Mouse (Mus musculus) hematopoietic stem cell, adult 5-6 weeks (primary cell): ENCODE data around the gene Tmod1. TPM values are rescaled to one million over a fixed set of nuclear protein-coding genes. Genes with fewer than 3 reads are reported as not detected.

Experiments
- ATAC-seq, 2 experiments: fragments of 125-278 bp in 1 of 2; replicated peaks in 1 of 2; 2 replicates each; pipeline ENCODE4 v1.8.0; 2016 to 2017; ENCODE audit warnings: inconsistent platforms in 2 of 2, mild to moderate bottlenecking in 2 of 2, moderate number of reproducible peaks in 2 of 2, low read depth in 1 of 2, moderate TSS enrichment in 1 of 2; ENCODE audit not compliant: low FRiP score in 2 of 2, poor library complexity in 2 of 2, severe bottlenecking in 2 of 2, insufficient read depth in 1 of 2, low TSS enrichment in 1 of 2
- total RNA-seq: library from RNA; stranded (forward); fragments of 172-1452, 232-1000 nt; gene quantifications from 2 replicates; pipeline ENCODE4 v1.2.3, GENCODE M21; 2017

Tmod1 gene
- total RNA-seq, 1 experiment from 2014 or later, result 0.10 TPM

DNA sequence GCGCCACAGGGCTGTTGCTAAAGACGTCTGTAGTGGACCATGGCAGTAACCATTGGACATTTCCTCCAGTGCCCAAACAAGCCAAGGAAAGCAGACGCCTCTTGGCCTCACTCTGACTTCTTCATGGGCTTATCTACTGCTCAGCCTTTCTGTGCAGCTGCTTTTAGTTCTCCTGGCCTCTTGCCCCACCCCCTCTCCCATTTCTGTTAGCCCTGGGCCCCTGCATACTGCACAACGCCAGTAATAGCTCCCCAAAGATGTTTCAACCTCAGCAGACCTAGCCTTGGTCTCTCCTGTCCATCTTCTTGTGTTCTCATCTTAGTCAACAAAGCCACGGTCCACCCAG lies 3.7 kb downstream of the Tmod1 start:
- no peak for ATAC-seq

DNA sequence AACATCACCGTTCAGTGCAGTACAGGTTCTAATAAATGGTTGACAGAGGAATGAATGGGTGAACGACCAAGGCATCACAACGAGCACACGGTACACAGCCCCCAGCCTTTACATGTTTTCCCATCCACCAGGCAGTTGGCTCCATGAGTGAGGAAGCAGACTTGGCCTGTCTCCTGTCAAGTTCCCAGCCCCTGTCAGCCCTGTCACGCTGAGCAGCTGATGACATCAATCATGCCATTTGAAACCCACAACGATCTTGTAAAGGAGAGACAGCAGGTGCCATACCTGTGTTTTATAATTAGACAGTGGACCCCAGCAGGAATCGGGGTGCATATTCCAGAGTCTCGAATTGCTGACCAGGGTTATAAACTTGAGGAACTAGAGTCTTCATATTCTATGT lies 4.6 kb downstream of the Tmod1 start:
- no peak for ATAC-seq

DNA sequence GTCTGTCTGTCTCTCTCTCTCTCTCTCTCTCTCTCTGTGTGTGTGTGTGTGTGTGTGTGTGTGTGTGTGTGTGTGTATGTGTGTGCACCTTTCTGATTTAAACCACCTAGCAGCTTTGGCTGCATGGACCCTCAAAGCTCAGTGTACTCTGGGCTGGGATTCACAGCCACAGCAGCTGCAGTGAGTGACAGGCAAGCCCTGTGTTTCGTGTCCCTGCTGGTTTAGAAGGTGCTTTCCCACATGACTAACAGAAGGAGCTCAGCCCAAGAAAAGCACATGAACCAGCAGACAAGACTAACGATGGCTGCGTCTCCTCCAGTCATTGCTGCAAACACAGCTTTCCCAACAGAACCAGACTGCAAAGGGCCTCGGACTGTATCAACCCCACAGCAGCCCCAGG lies 9.2 kb downstream of the Tmod1 start:
- ATAC-seq, result no peak

DNA sequence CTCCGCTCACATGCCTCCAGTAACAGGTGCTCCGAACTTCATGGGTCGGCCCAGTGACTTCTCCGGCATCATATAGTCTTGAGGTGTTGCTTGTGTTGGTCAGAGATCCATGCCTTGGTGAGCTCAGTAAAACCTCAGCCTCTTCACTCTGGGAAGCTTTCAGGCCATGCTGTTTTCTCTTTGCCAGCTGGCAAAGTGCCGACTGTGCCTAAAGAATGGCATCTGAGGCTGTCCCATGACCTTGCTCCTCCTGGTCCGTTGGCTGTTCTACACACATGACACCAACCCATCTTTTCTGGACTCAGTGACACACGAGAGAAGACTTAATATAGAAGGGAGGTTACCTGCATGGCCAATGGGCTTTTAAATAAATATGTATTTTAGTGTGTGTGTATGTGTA lies 9.7 kb downstream of the Tmod1 start:
- no peak for ATAC-seq

DNA sequence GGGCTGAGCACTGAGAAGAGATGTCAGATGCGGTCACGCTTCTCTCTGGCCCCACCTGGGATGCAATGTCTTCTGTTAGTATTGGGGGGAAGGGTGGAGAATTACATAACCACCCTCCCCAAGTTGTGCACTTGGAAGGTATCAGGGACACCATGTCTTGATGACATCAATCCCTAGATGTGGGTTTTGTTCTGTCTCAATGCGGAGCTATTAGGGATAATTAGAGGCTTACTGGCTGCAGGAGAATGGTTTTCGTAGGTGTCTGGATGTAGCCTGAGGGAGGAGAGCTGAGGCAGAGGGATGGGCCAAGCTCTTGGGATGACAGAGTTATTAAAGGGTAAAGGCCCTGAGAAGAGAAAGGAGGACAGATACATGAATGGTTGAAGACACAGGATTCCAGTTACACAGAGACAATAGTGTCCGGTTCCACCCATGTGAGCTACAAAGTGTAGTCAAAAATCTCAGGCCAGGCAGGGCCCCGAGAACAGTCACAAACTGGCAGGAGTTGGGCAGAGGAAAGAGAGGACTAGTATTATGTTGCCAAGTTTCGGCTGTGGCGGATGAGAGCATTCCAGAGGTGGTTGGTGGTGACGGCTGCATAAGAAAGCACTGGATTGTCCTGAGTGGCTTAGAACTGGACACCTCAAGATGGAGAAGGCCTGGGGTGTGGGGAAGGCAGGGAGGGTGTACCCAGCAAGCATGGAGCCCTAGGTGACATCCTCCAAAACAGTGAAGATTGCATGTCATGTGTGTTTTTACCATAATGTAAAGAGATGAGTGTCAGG lies 14.8 kb downstream of the Tmod1 start:
- ATAC-seq, result no peak

DNA sequence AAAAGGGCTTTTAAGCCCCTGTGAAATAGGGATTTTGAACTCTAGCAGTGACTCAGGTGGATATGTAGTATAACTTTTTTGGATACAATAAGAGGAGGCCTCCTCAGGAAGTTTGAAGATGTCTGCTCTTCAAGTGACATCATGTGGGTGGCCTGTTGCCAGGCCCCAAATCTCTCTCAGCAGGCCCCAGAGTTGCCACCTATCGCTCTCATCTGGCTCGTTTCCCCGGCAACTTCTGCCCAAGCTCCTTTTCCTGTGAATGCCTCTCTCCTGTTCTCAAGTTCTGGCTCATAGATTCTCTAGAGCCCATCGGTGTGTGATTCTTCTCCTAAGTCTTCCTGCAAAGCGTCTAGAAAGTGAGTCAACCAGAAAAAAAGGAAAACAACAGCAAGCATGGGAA lies 17.4 kb downstream of the Tmod1 start:
- ATAC-seq, result no peak

DNA sequence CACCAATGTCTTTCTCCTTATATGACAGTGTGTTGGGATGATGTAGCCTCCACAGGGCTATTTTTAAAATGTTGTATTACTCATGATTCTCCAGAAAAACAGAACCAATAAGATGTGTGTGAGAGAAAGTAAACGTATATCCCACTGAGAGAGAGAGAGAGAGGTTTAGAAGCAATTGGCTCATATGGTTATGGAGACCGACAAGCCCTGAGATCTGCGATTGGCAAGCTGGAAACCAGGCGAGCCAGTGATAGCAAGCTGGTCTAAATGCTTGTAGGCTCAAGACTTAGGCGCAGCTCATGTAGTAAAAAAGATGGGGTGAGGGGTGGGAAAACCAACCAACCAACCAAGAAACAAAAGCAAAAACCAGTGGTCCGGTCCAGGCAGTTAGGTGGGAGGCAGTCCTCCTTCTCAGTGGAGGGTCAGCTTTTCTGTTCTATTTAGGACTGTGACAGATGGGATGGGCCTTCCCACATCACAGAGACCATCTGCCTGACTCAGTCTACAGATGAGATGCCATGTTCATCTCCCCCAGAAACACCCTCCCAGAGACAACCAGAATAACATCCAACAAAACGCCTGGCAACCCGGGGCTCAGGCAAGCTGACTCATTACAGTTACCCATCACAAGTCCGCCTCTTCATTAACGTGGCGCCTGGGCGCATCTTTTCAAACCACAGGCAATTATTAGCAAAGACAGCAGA lies 22.7 kb downstream of the Tmod1 start:
- no peak for ATAC-seq

DNA sequence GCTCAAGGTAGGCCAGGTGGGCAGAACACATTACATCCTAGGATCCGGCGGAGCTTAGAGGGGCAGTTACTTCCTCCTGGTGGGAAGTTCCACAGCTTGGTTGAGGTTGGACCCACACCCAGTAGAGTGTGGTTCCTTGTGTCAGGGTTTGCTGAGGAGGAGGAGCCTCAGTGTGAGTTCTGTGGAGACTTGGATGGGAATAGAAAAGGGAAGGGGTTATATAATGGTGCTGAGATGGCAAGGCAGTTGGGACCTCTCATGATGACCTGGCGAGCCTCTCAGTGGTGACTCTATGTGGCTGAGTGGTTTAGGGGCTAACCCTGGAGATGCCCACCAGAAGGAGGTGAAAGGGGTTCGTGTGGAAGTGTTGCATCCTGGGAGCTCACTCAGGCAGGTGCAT lies 25.1 kb downstream of the Tmod1 start:
- no peak for ATAC-seq

DNA sequence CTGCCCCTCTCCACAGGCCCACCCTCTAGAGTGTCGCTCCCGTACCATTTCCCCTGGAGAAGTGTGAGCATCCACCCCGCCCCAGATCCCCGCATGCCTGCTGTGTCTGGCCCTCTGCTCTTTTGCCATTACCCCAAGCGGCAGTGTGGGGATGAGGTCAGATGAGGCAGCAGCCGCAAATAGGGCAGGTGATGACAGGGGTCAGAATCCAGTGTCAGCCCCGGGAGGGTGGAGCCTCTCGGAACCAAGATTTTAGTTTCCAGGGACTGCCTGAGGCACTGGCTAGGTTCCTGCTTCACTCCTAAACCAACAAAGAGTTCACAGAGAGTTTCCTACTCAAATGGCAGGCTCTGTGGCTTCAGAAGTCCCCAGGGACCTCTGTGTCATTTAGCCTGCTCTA lies 25.5 kb downstream of the Tmod1 start:
- no peak for ATAC-seq

DNA sequence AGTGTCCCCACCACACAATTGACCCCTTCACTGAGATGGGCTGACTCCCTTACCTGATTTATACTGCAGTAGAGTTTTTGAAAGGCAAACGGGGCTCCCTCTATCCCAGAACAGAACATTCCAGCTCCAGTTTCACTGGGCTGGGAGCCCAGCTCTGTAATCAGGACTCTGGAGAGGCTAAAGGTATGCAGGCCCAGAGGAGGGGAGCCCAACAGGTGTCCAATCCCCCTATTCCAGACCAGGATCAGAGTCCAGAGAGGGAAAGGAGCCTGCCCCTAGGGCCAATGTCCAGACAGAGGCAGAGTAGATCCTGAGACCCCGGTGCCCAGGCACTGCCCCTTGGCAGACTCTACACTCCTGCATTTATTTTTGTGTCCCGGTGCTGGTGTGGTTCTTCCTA lies 26.2 kb downstream of the Tmod1 start:
- no peak for ATAC-seq

DNA sequence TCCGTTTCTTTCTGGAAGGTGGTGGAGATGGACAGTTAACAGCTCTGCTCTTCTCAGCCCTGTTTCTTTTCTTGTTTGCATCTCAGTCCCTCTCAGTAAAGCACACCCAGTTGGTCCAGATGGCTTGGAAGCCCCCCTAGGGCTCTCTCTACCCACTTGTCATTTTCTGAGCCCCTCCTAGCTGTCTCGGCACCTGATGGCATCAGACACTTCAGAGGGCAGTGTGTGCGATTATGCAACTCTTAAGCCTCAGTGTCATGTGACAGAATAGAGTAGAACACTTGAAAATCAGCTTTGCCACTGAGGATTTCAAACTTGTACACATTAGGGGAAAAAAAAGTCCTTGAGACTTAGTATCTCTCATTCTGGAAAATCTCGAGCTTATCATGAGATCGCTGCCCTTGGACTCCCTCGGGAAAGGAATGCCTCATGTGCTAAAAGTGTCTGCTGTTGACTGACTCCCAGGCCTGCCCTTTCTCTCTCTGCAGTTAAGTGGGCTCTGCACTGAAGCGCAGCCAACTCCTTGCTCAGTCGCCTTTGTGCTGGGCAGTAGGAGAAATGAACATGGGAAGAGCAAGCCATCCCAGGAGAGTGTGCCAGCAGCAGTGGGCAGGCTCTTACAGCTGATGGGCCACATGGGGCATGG lies 27.1 kb downstream of the Tmod1 start:
- no peak for ATAC-seq

DNA sequence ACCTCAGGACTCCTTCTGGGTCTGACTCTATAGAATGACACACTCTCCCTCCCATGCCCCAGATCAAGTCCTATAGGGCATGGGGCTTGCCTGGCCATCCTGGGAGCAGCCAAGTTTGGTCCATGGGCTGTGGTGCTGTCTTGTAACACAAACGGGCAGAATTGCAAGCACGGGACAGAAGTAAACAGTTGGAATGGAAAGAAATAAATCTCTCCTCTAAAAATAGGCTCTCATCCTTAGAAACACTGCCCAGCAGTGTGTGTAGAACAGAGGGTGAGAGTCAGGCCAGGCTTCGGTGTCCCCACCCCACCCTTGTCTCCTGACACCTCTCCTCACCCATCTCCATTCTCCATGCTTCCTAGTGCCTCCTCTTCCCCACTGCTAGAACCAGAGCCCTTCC lies 29.3 kb downstream of the Tmod1 start:
- no peak for ATAC-seq

DNA sequence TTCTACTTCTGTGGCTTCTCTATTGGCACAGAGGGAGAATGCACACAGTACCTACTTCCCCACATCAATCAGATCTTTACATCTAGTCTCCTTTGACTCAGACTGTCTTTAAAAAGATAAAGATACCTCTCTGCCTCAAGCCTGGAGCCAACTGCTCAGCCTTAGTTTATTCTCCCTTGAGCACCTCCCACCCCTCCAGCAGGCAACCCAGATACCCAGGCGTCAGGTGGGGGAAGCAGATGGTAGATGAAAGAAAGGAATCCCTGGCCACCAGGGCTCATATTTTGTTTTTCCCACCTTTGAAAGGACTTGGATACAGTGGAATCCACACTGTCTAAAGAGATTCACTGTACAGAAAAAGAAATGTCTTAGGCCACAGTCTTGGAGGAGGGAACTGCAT lies 29.8 kb downstream of the Tmod1 start:
- no peak for ATAC-seq

DNA sequence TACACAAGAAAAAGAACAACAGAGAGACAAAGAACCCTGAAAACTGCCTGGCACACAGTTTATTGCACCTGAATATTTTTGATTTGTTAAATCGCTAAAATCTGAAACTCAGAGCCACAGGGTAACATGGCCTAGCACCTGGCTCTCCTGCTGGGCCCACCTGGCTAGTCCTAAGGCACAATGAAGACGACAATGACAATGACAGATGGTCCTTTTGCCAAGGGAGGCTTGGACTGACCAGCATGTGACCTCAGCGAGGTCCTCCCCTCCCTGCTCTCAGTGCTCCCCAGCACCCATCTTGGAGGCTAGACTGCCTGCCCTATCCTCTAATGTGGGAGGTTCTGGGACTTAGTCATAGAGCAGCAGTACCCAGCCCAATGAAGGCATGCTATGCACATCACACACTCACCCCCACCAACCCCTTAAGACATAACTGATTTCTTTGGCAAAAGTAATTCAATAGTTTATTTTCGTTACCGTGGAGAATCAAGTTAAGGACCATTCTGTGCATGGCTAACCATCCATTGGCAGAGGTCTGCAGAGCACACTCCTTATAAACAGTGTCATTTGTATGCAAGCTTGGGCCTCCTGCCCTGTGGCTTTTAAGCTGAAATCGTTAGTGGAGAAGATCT lies 31.2 kb downstream of the Tmod1 start:
- ATAC-seq, result no peak

DNA sequence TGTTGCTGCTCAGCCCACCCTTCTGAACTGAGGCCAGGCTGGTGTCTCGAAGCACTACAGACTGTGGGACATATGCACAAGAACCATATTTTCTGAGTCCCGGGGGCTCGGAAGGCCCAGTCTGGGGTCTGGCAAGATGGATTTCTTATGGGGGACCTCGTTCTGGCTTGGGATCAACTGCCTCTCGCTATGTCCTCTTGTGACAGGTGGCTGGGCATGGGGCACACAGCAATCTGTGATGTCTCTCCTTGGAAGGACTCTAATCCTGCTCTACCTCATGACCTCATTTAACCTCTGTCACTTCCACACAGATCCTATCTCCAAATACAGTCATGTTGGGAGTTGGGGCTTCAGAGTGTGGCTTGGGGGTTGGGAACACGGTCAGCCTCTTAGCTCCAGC lies 33.9 kb downstream of the Tmod1 start:
- no peak for ATAC-seq

DNA sequence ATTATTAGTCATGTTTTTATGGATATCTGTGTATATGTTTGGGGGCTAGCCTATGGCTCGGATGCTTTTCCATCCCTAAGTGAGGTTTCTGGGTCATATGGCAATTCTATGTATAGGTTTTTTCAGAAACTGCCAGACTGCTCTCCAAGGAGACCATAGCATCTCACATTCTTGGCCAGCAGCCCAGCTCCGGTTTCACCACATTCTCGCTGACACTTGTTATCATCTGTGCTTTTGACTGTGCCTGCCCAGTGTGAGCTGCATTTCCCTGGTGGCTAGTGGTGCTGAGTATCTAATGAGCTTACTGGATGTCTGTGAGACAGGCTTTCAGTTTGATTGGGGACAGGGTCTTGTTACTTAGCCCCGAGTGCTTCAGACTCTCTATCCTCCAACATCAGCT lies 35.0 kb downstream of the Tmod1 start:
- no peak for ATAC-seq

DNA sequence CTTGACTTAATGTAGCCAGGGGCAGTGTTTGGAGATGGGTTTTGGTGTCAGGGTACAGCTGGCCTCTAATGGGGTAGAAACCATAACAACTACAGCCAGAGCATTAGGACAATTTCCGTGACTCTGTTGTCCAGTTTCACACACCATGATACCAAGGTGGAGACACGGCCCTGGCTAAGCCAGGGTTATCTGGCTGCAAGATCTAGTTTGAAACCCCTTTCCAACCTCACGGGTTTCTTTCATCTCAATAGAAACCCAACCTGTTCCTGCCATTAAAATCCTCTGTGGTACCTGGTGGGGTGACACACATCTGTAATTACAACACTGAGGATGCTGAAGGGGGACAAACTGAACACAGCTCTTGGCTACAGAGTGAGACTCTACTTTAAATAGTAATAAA lies 36.9 kb downstream of the Tmod1 start:
- no peak for ATAC-seq

DNA sequence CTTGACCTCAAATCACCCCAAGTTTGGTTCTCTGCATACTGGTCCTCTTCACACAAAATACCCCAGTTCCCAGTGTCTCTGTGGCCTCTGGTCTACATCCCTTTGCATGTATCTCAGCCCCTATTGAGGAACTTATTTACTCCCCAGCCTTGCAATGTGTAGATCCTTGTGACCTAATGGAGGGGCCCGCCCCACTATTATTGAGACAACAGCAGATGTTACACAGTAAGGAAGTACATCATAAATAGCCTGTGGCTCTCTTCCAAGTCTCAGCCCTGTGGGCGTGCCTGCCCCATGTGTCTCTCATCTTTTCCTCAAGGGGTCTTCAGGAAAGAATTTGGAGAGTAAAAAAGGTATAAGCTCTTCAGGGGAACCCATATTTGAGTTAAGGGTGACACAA lies 38.2 kb downstream of the Tmod1 start:
- no peak for ATAC-seq
